Mouse (Mus musculus) midbrain, postnatal 0 days (tissue): ENCODE data around the gene Pck1. TPM values are rescaled to one million over a fixed set of nuclear protein-coding genes. Genes with fewer than 3 reads are reported as not detected.

Experiments used
- ATAC-seq: fragments of 200-750 bp; cut with Nextera tagmentation; 2 replicates; pipeline ENCODE4 v1.8.0; 2017; ENCODE audit warnings: moderate number of reproducible peaks, mild to moderate bottlenecking, moderate TSS enrichment, moderate library complexity; ENCODE audit not compliant: low FRiP score
- DNase-seq: peaks from one replicate; pipeline ENCODE4 v3.0.0-alpha.2; 2015; ENCODE audit warnings: low spot score
- H3K27ac ChIP-seq: fragments of 300-500 bp; sonication (generic); 2 replicates; pipeline ENCODE4 v1.5.1; 2014; ENCODE audit warnings: low read depth, mild to moderate bottlenecking, low read length, mixed read lengths
- H3K27me3 ChIP-seq: fragments of 300-500 bp; sonication (generic); 2 replicates; pipeline ENCODE4 v1.6.1; 2014; ENCODE audit warnings: low read length, control low read depth, mixed read lengths; ENCODE audit not compliant: insufficient read depth
- H3K36me3 ChIP-seq: fragments of 300-500 bp; sonication (generic); 2 replicates; pipeline ENCODE4 v1.6.1; 2014; ENCODE audit warnings: low read length, control low read depth, mixed read lengths; ENCODE audit not compliant: insufficient read depth
- H3K4me1 ChIP-seq: fragments of 300-500 bp; sonication (generic); 2 replicates; pipeline ENCODE4 v1.6.1; 2014; ENCODE audit warnings: mild to moderate bottlenecking, control low read depth, antibody characterized with exemption, low read length, mixed read lengths; ENCODE audit not compliant: insufficient read depth
- H3K4me2 ChIP-seq: fragments of 300-500 bp; sonication (generic); 2 replicates; pipeline ENCODE4 v1.6.1; 2014; ENCODE audit warnings: low read depth, mild to moderate bottlenecking, low read length, mixed read lengths; ENCODE audit not compliant: poor library complexity, severe bottlenecking
- H3K4me3 ChIP-seq: fragments of 300-500 bp; sonication (generic); 2 replicates; pipeline ENCODE4 v1.5.1; 2014; ENCODE audit warnings: low read depth, mild to moderate bottlenecking, low read length, moderate library complexity
- H3K9ac ChIP-seq: fragments of 300-500 bp; sonication (generic); replicated peaks from 2 replicates; pipeline ENCODE4 v1.6.1; 2014; ENCODE audit warnings: mild to moderate bottlenecking, low read length, moderate library complexity, mixed read lengths; ENCODE audit not compliant: poor library complexity, severe bottlenecking
- H3K9me3 ChIP-seq: fragments of 300-500 bp; sonication (generic); 2 replicates; pipeline ENCODE4 v1.6.1; 2016; ENCODE audit warnings: low read length, control low read depth
- CTCF ChIP-seq: IDR thresholded peaks from 2 replicates; pipeline ENCODE4 v1.5.1; 2016; ENCODE audit warnings: antibody characterized with exemption, mild to moderate bottlenecking
- WGBS: fragments of 180-500 bp; shearing (Covaris S2); extraction: QIAGEN DNeasy Blood & Tissue Kit; methylation state at CpG from one replicate; pipeline ENCODE4 v1.1.7; 2014; 5-methylcytosine and 5-hydroxymethylcytosine counted together
- polyA plus RNA-seq: library from polyadenylated mRNA; unstranded; fragments of >200 nt; fragmentation: Nextera tagmentation; extraction: Ambion mirVana; gene quantifications from 2 replicates; pipeline ENCODE4 v1.2.1, GENCODE M21; 2015
- total RNA-seq: library from RNA; depleted of rRNA; stranded (reverse); fragments of >200 nt; gene quantifications from 2 replicates; pipeline ENCODE4 v1.2.3, GENCODE M21; 2014; rRNA removed

The Pck1 gene
- total and polyA plus RNA-seq, 2 experiments from 2014 or later = 0.07 TPM; not detected in 1

DNA sequence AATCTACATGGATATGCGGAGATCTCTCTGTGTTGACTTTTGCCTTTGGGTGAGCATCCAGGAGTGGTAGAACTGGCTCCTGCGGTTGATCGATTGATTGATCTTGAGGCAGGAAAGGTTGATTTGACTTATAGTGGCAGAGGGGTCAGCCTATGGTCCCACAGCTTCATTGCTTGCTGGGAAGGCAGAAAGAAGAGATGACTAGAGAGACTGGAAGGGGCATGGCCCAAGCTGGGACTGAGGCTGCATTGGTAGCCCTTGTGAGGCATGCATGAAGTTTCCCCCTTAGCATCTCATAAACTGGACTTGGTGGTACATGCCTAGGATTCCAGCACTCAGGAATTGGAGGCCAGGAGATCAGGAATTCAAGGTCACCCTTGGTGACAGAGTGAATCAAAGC lies 54.2 kb downstream of the Pck1 start:
- TF ChIP-seq CTCF = no peak
- Histone ChIP-seq H3K4me2 (no peak overlapping the region), H3K9me3 (no peaks in the 10 kb centered on the region), H3K27me3 (no peaks in the 10 kb centered on the region), H3K9ac (no peak overlapping the region), H3K36me3 (no peaks in the 10 kb centered on the region), H3K4me1 (no peaks in the 10 kb centered on the region), H3K4me3 (no peak overlapping the region), H3K27ac (no peak overlapping the region)
- no peak for DNase-seq
- no peak for ATAC-seq
- 93% methylated on average over 3 of the region's 3 CpGs for WGBS

Other genes with a start within 250 kb of the Pck1 start
- 34.0 and 35.9 TPM in 2 replicates for gene Bmp7, start 212.7 kb upstream of the Pck1 start, total RNA-seq
- 14.8 and 15.3 TPM in 2 replicates for gene Bmp7, start 212.7 kb upstream of the Pck1 start, polyA plus RNA-seq
- gene Spo11, start 175.3 kb upstream of the Pck1 start, total RNA-seq = 1.7 and 2.8 TPM in 2 replicates
- 1.1 and 1.6 TPM in 2 replicates for gene Spo11, start 175.3 kb upstream of the Pck1 start, polyA plus RNA-seq
- 93.8 and 98.3 TPM in 2 replicates for gene Rae1, start 152.9 kb upstream of the Pck1 start, total RNA-seq
- gene Rae1, start 152.9 kb upstream of the Pck1 start, polyA plus RNA-seq = 127 and 130 TPM in 2 replicates
- 7.6 and 8.4 TPM in 2 replicates for gene Rbm38, start 132.6 kb upstream of the Pck1 start, total RNA-seq
- 7.3 and 7.4 TPM in 2 replicates for gene Rbm38, start 132.6 kb upstream of the Pck1 start, polyA plus RNA-seq
- not detected in 2 replicates for gene Ctcfl, start 33.5 kb upstream of the Pck1 start, total RNA-seq
- not detected in 2 replicates for gene Ctcfl, start 33.5 kb upstream of the Pck1 start, polyA plus RNA-seq
- gene Zbp1, start 65.9 kb downstream of the Pck1 start, total RNA-seq = not detected in 2 replicates
- 0.38 and 0.57 TPM in 2 replicates for gene Zbp1, start 65.9 kb downstream of the Pck1 start, polyA plus RNA-seq
- 6.5 and 12.8 TPM in 2 replicates for gene Pmepa1, start 123.5 kb downstream of the Pck1 start, total RNA-seq
- 2.3 TPM in 2 replicates for gene Pmepa1, start 123.5 kb downstream of the Pck1 start, polyA plus RNA-seq